Mouse (Mus musculus): ENCODE data around the gene Wdr4. TPM values are rescaled to one million over a fixed set of nuclear protein-coding genes. Genes with fewer than 3 reads are reported as not detected.

Gene Wdr4
- polyA plus RNA-seq, 1 experiment from 2014 or later = 33.8 TPM

DNA sequence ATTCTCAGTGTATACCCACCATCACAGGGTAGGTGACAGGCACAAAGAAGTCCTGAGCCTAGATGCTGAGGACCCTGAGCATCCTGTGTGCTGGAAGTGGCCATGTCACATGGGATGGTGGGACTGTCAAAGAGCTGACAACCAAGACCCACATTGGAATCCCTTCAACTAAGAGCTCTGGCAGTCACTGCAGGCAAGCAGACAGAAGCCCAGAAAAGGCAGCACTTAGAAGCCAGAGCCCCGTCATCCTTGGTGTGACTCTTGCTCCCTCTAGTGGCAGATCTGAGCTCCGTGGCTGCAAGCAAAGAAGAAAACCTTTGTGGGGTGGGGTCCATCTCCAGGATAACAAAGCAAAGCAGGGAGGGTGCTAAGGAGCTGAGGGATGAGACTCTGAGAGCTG is 27.4 kb downstream of the Wdr4 start:
- H3K4me1 ChIP-seq (ENCODE audit: control insufficient read depth, insufficient read depth, low read length) = 0 out of 2 replicates have a peak, but pooled peaks cover 4% of the 10 kb centered on the region
- H3K27ac ChIP-seq (ENCODE audit: low read length) = no peak overlapping the region
- H3K36me3 ChIP-seq (ENCODE audit: control insufficient read depth, insufficient read depth, low read length) = peaks cover 10% of the 10 kb centered on the region; the same call in 1 of the 2 replicates
- WGBS = 0% methylated on average over 2 of the region's 2 CpGs
- H3K4me3 ChIP-seq (replicated peaks; ENCODE audit: low read length) = no peak overlapping the region
- no peaks in the 10 kb centered on the region for H3K27me3 ChIP-seq (ENCODE audit: control insufficient read depth, insufficient read depth, low read length)
- H3K9ac ChIP-seq (ENCODE audit: low read length) = no peak overlapping the region
- H3K4me2 ChIP-seq (ENCODE audit: low read depth, low read length) = no peak overlapping the region
- H3K9me3 ChIP-seq (replicated peaks; ENCODE audit: control insufficient read depth, low read length) = no peaks in the 10 kb centered on the region
- ATAC-seq (ENCODE audit: insufficient read depth, low FRiP score) = peak; percentile 44; the same call in 1 of the 2 replicates

- ATAC-seq (ENCODE audit: insufficient read depth, low FRiP score) = no peak
- peaks cover 3% of the 10 kb centered on the region; the same call in 1 of the 2 replicates for H3K36me3 ChIP-seq (ENCODE audit: control insufficient read depth, insufficient read depth, low read length)
- H3K9ac ChIP-seq (ENCODE audit: low read length) = no peak overlapping the region
- no peak overlapping the region for H3K4me2 ChIP-seq (ENCODE audit: low read depth, low read length)
- no peak overlapping the region for H3K4me3 ChIP-seq (replicated peaks; ENCODE audit: low read length)
- no peaks in the 10 kb centered on the region for H3K9me3 ChIP-seq (replicated peaks; ENCODE audit: control insufficient read depth, low read length)
- H3K27ac ChIP-seq (ENCODE audit: low read length) = no peak overlapping the region
- no peaks in the 10 kb centered on the region for H3K27me3 ChIP-seq (ENCODE audit: control insufficient read depth, insufficient read depth, low read length)
- 0 out of 2 replicates have a peak, but pooled peaks cover 8% of the 10 kb centered on the region for H3K4me1 ChIP-seq (ENCODE audit: control insufficient read depth, insufficient read depth, low read length)
These were observed 28.4 kb downstream of the Wdr4 start for GRCm38 (mm10) chr17:31491355-31491754.

GRCm38 (mm10) chr17:31487433-31488060 is 32.2 kb downstream of the Wdr4 start:
- 32% methylated on average over 6 of the region's 6 CpGs for WGBS
- no peak overlapping the region for H3K4me2 ChIP-seq (ENCODE audit: low read depth, low read length)
- no peaks in the 10 kb centered on the region for H3K36me3 ChIP-seq (ENCODE audit: control insufficient read depth, insufficient read depth, low read length)
- H3K9me3 ChIP-seq (replicated peaks; ENCODE audit: control insufficient read depth, low read length) = no peaks in the 10 kb centered on the region
- 0 out of 2 replicates have a peak overlapping the region, but pooled peaks have one; percentile 1 for H3K9ac ChIP-seq (ENCODE audit: low read length)
- no peak overlapping the region for H3K27ac ChIP-seq (ENCODE audit: low read length)
- ATAC-seq (ENCODE audit: insufficient read depth, low FRiP score) = no peak
- H3K4me1 ChIP-seq (ENCODE audit: control insufficient read depth, insufficient read depth, low read length) = 0 out of 2 replicates have a peak, but pooled peaks cover 8% of the 10 kb centered on the region
- no peaks in the 10 kb centered on the region for H3K27me3 ChIP-seq (ENCODE audit: control insufficient read depth, insufficient read depth, low read length)
- no peak overlapping the region for H3K4me3 ChIP-seq (replicated peaks; ENCODE audit: low read length)

DNA sequence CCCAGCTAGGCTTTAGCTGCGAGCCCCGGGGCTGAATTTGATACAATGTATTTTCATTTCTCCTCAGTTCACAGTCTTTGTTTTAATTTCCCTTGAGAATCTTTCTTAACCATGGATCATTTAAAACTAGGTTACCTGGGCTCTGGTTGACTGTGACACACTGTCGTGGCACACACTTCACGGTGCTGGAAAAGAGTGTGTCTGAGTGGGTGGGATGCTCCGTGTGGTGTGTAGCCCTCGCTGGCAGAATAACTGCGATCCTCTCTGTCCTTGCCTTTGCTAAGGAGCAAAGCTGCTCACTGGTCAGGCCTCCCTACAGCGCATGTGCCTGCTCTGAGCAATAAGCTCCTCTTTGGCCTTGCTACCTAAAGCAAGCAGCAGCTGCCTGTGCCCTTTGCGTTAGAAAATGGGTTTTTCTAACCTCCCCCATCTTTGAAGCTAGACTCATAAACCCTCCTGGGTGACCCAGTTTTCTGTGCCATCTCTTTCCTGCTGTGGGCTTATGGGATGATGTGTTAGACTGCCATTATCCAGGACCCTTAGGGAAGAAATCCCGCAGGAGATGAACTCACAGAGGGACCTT is 33.1 kb downstream of the Wdr4 start:
- WGBS = 68% methylated on average over 10 of the region's 10 CpGs
- Histone ChIP-seq H3K4me1 (ENCODE audit: control insufficient read depth, insufficient read depth, low read length) (0 out of 2 replicates have a peak, but pooled peaks cover 8% of the 10 kb centered on the region), H3K27me3 (ENCODE audit: control insufficient read depth, insufficient read depth, low read length) (no peaks in the 10 kb centered on the region), H3K9me3 (replicated peaks; ENCODE audit: control insufficient read depth, low read length) (no peaks in the 10 kb centered on the region), H3K27ac (ENCODE audit: low read length) (no peak overlapping the region), H3K36me3 (ENCODE audit: control insufficient read depth, insufficient read depth, low read length) (no peaks in the 10 kb centered on the region), H3K4me2 (ENCODE audit: low read depth, low read length) (no peak overlapping the region), H3K9ac (ENCODE audit: low read length) (peak overlapping the region; percentile 1; the same call in 1 of the 2 replicates), H3K4me3 (replicated peaks; ENCODE audit: low read length) (no peak overlapping the region)
- ATAC-seq (ENCODE audit: insufficient read depth, low FRiP score) = no peak

GRCm38 (mm10) chr17:31479108-31479844 is 40.5 kb downstream of the Wdr4 start:
- WGBS = 42% methylated on average over 11 of the region's 11 CpGs
- Histone ChIP-seq H3K4me2 (ENCODE audit: low read depth, low read length) (no peak overlapping the region), H3K27me3 (ENCODE audit: control insufficient read depth, insufficient read depth, low read length) (no peaks in the 10 kb centered on the region), H3K9me3 (replicated peaks; ENCODE audit: control insufficient read depth, low read length) (no peaks in the 10 kb centered on the region), H3K4me1 (ENCODE audit: control insufficient read depth, insufficient read depth, low read length) (no peaks in the 10 kb centered on the region), H3K4me3 (replicated peaks; ENCODE audit: low read length) (no peak overlapping the region), H3K36me3 (ENCODE audit: control insufficient read depth, insufficient read depth, low read length) (0 out of 2 replicates have a peak, but pooled peaks cover 4% of the 10 kb centered on the region), H3K9ac (ENCODE audit: low read length) (no peak overlapping the region), H3K27ac (ENCODE audit: low read length) (no peak overlapping the region)
- peak; percentile 60; the same call in 1 of the 2 replicates for ATAC-seq (ENCODE audit: insufficient read depth, low FRiP score)

- Histone ChIP-seq H3K4me3 (replicated peaks; ENCODE audit: low read length) (no peak overlapping the region), H3K36me3 (ENCODE audit: control insufficient read depth, insufficient read depth, low read length) (0 out of 2 replicates have a peak, but pooled peaks cover 4% of the 10 kb centered on the region), H3K27ac (ENCODE audit: low read length) (no peak overlapping the region), H3K27me3 (ENCODE audit: control insufficient read depth, insufficient read depth, low read length) (no peaks in the 10 kb centered on the region), H3K9ac (ENCODE audit: low read length) (no peak overlapping the region), H3K4me2 (ENCODE audit: low read depth, low read length) (no peak overlapping the region), H3K4me1 (ENCODE audit: control insufficient read depth, insufficient read depth, low read length) (no peaks in the 10 kb centered on the region), H3K9me3 (replicated peaks; ENCODE audit: control insufficient read depth, low read length) (no peaks in the 10 kb centered on the region)
- 69% methylated on average over 7 of the region's 7 CpGs for WGBS
- no peak for ATAC-seq (ENCODE audit: insufficient read depth, low FRiP score)
These were observed 41.2 kb downstream of the Wdr4 start for GRCm38 (mm10) chr17:31478606-31479005.

DNA sequence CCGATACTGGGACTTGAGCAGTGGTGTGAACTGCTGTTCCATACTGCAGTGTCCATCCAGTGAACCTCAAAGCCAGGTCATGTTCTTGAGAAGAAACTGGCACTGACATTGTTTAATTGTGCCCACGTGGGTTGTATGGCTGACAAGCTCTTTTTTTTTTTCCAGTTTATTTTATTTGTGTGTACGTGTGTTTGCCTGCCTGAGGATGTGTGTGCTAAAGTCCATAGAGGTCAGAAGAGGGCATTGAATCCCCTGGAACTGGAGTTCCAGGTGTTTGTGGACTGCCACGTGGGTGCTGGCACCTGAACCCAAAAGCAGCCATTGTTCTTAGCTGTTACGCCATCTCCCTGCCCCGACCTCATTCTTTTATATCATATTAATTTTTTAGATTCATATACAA is 45.4 kb downstream of the Wdr4 start:
- no peak for ATAC-seq (ENCODE audit: insufficient read depth, low FRiP score)
- H3K27me3 ChIP-seq (ENCODE audit: control insufficient read depth, insufficient read depth, low read length) = no peaks in the 10 kb centered on the region
- peaks cover 6% of the 10 kb centered on the region; the same call in 1 of the 2 replicates for H3K36me3 ChIP-seq (ENCODE audit: control insufficient read depth, insufficient read depth, low read length)
- H3K27ac ChIP-seq (ENCODE audit: low read length) = no peak overlapping the region
- H3K4me1 ChIP-seq (ENCODE audit: control insufficient read depth, insufficient read depth, low read length) = no peaks in the 10 kb centered on the region
- no peak overlapping the region for H3K9ac ChIP-seq (ENCODE audit: low read length)
- H3K9me3 ChIP-seq (replicated peaks; ENCODE audit: control insufficient read depth, low read length) = no peaks in the 10 kb centered on the region
- 68% methylated on average over 6 of the region's 6 CpGs for WGBS
- no peak overlapping the region for H3K4me3 ChIP-seq (replicated peaks; ENCODE audit: low read length)
- no peak overlapping the region for H3K4me2 ChIP-seq (ENCODE audit: low read depth, low read length)

- Histone ChIP-seq H3K27me3 (ENCODE audit: control insufficient read depth, insufficient read depth, low read length) (no peaks in the 10 kb centered on the region), H3K9ac (ENCODE audit: low read length) (no peak overlapping the region), H3K4me2 (ENCODE audit: low read depth, low read length) (no peak overlapping the region), H3K36me3 (ENCODE audit: control insufficient read depth, insufficient read depth, low read length) (peaks cover 17% of the 10 kb centered on the region; the same call in 1 of the 2 replicates), H3K4me1 (ENCODE audit: control insufficient read depth, insufficient read depth, low read length) (no peaks in the 10 kb centered on the region), H3K9me3 (replicated peaks; ENCODE audit: control insufficient read depth, low read length) (0 out of 2 replicates have a peak, but pooled peaks cover 2% of the 10 kb centered on the region), H3K4me3 (replicated peaks; ENCODE audit: low read length) (no peak overlapping the region), H3K27ac (ENCODE audit: low read length) (no peak overlapping the region)
- WGBS = 91% methylated on average over 5 of the region's 5 CpGs
- no peak for ATAC-seq (ENCODE audit: insufficient read depth, low FRiP score)
These were observed 48.9 kb downstream of the Wdr4 start for GRCm38 (mm10) chr17:31470766-31471418.
